Mouse (Mus musculus): Measurements from ENCODE around the gene Ptpn18. TPM values are rescaled to one million over a fixed set of nuclear protein-coding genes. Genes with fewer than 3 reads are reported as not detected.
"Not testable (repeated sequence)": the region's sequence is repeated elsewhere in the genome, so short reads cannot be mapped to it uniquely, and the experiment has no call there.

Gene Ptpn18
- polyA plus RNA-seq, 1 experiment from 2014 or later: 2.9 TPM

DNA sequence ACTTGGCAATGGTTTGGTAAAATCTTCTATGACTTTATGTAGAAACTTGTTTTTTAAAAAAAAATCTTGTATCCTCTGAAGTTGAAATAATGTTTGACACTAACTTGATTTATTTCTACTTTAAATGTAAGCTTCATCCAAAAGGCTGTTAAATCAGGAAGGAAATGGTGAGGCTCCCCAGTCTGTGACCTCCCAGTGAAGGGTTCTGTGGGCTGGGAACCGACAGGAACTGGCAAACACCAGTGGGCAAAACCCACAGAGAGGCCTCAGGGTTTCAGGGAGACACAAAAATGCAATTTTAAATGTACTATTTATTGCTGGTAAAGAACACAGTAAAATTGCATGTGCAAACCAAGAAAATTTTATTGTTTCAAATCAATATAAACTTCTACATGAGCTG is 58.2 kb downstream of the Ptpn18 start:
- ATAC-seq; H3K36me3 ChIP-seq (ENCODE audit: control insufficient read depth, insufficient read depth, low read length); H3K27ac ChIP-seq (ENCODE audit: low read length); H3K9me3 ChIP-seq (replicated peaks; ENCODE audit: control insufficient read depth, low read length, poor library complexity, severe bottlenecking); H3K4me2 ChIP-seq (ENCODE audit: low read length); H3K4me1 ChIP-seq (ENCODE audit: control insufficient read depth, insufficient read depth, low read length); H3K9ac ChIP-seq (ENCODE audit: low read depth, low read length); H3K27me3 ChIP-seq (ENCODE audit: control insufficient read depth, insufficient read depth, low read depth, low read length); H3K4me3 ChIP-seq (ENCODE audit: low read depth, low read length): not testable (repeated sequence)
- WGBS: 74% methylated on average over 1 of the region's 1 CpGs

DNA sequence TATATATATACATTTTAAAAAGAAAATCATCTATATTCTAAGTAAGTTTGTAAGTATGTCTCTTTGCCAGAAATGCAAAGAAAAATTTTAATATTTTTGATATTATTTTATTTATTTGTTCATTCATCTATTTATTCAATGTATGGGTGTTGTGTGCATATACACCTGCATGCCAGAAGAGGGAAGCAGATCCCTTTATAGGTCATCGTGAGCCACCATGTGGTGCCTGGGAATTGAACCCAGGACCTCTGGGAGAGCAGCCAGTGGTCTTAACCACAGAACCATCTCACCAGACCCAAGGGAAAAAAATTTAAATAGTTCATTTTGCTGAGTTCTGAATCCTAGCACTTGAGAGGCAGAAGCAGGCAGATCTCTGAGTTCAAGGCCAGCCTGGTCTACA is 58.7 kb downstream of the Ptpn18 start:
- 77% methylated on average over 1 of the region's 1 CpGs for WGBS

DNA sequence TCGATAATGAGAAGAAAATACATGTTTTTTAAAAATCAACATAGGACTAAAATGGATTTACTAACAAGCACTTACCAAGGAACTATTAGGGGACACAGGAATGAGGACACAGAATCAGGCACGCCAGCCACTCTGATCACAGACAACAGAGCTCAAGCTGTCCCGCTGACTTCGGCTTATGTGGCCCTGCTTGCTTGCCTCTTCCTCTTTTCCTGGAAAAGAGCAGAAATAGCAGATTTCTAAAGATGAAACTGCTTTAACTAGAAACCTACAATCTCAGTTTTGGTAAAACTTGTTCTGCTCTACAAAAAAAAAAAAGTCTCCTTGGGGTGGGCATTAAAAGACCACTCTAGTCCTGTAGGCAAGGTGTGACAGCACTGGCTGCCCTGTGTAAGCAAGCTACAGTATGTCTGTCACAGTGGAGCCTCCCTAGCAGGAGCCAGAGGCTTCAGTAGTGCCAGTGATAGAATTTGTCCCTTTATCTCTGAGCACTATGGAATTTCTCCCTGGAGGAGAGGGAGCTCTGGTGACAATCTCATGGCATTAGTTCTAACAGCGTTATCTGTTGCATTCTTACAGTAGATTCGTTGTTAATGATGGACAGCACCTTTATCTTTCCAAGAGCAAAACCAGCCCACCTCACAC is 62.8 kb downstream of the Ptpn18 start:
- 82% methylated on average over 6 of the region's 6 CpGs for WGBS
- no peak for ATAC-seq

More for the DNA sequence above, 58.7 kb downstream of the Ptpn18 start:
- H3K4me1 ChIP-seq (ENCODE audit: control insufficient read depth, insufficient read depth, low read length): no peaks in the 10 kb centered on the region
- no peak overlapping the region for H3K9ac ChIP-seq (ENCODE audit: low read depth, low read length)
- H3K9me3 ChIP-seq (replicated peaks; ENCODE audit: control insufficient read depth, low read length, poor library complexity, severe bottlenecking): no peaks in the 10 kb centered on the region
- no peaks in the 10 kb centered on the region for H3K36me3 ChIP-seq (ENCODE audit: control insufficient read depth, insufficient read depth, low read length)
- no peaks in the 10 kb centered on the region for H3K27me3 ChIP-seq (ENCODE audit: control insufficient read depth, insufficient read depth, low read depth, low read length)
- no peak overlapping the region for H3K4me3 ChIP-seq (ENCODE audit: low read depth, low read length)
- no peak overlapping the region for H3K4me2 ChIP-seq (ENCODE audit: low read length)
- no peak for ATAC-seq
- H3K27ac ChIP-seq (ENCODE audit: low read length): no peak overlapping the region

DNA sequence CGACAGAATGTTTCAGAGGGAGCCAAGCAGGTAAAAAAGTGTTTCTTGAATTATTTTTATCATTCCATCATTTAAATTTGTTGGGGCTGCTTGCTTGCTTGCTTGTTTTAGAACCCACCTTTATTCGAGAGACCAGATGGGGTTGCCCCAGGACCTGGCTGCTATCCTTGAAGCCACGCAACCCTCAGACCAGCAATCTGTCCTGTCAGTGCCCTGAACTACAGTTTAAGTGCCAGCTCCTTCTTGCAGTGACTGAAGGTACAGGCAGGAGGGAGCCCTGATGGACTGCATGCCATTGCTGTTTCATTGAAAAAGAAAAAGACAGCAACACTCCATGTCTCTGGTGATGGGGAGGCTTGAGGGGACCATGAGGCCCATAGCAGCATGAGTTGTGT is 63.3 kb downstream of the Ptpn18 start:
- no peaks in the 10 kb centered on the region for H3K36me3 ChIP-seq (ENCODE audit: control insufficient read depth, insufficient read depth, low read length)
- H3K9ac ChIP-seq (ENCODE audit: low read depth, low read length): no peak overlapping the region
- no peak for ATAC-seq
- H3K27me3 ChIP-seq (ENCODE audit: control insufficient read depth, insufficient read depth, low read depth, low read length): no peaks in the 10 kb centered on the region
- no peaks in the 10 kb centered on the region for H3K9me3 ChIP-seq (replicated peaks; ENCODE audit: control insufficient read depth, low read length, poor library complexity, severe bottlenecking)
- H3K4me3 ChIP-seq (ENCODE audit: low read depth, low read length): no peak overlapping the region
- no peaks in the 10 kb centered on the region for H3K4me1 ChIP-seq (ENCODE audit: control insufficient read depth, insufficient read depth, low read length)
- H3K4me2 ChIP-seq (ENCODE audit: low read length): no peak overlapping the region
- WGBS: 91% methylated on average over 3 of the region's 3 CpGs
- no peak overlapping the region for H3K27ac ChIP-seq (ENCODE audit: low read length)

More for the DNA sequence above, 62.8 kb downstream of the Ptpn18 start:
- no peak overlapping the region for H3K27ac ChIP-seq (ENCODE audit: low read length)
- H3K4me1 ChIP-seq (ENCODE audit: control insufficient read depth, insufficient read depth, low read length): no peaks in the 10 kb centered on the region
- H3K36me3 ChIP-seq (ENCODE audit: control insufficient read depth, insufficient read depth, low read length): no peaks in the 10 kb centered on the region
- no peak overlapping the region for H3K4me2 ChIP-seq (ENCODE audit: low read length)
- H3K9me3 ChIP-seq (replicated peaks; ENCODE audit: control insufficient read depth, low read length, poor library complexity, severe bottlenecking): no peaks in the 10 kb centered on the region
- no peak overlapping the region for H3K4me3 ChIP-seq (ENCODE audit: low read depth, low read length)
- H3K9ac ChIP-seq (ENCODE audit: low read depth, low read length): no peak overlapping the region
- no peaks in the 10 kb centered on the region for H3K27me3 ChIP-seq (ENCODE audit: control insufficient read depth, insufficient read depth, low read depth, low read length)

DNA sequence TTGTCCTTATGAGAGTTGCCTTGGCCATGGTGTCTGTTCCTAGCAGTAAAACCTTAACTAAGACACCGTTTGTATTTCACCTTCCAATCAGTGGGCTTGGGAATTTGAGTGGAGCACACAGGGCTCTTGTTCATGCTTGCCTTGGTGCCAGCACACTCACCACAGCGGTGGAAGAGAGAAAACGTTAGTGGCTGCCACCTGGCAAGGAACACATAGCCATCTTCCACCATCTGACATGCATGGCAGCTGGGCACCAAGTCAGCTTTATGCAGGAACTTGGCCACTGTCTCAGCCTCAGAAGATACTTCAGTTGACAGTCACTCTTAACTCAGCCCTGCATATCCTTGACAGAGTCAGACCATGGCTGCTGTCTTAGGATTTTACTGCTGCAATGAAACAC is 64.1 kb downstream of the Ptpn18 start:
- H3K4me2 ChIP-seq (ENCODE audit: low read length): no peak overlapping the region
- 80% methylated on average over 3 of the region's 3 CpGs for WGBS
- no peaks in the 10 kb centered on the region for H3K9me3 ChIP-seq (replicated peaks; ENCODE audit: control insufficient read depth, low read length, poor library complexity, severe bottlenecking)
- no peak for ATAC-seq
- no peaks in the 10 kb centered on the region for H3K27me3 ChIP-seq (ENCODE audit: control insufficient read depth, insufficient read depth, low read depth, low read length)
- H3K27ac ChIP-seq (ENCODE audit: low read length): no peak overlapping the region
- no peak overlapping the region for H3K9ac ChIP-seq (ENCODE audit: low read depth, low read length)
- H3K4me3 ChIP-seq (ENCODE audit: low read depth, low read length): no peak overlapping the region
- H3K36me3 ChIP-seq (ENCODE audit: control insufficient read depth, insufficient read depth, low read length): no peaks in the 10 kb centered on the region
- no peaks in the 10 kb centered on the region for H3K4me1 ChIP-seq (ENCODE audit: control insufficient read depth, insufficient read depth, low read length)

Small RNA genes lying within 50 kb of the gene (microRNA-seq; reads per million reads assigned to microRNA genes)
- 0.69 reads per million for gene Mir5103

Other genes with a start within 250 kb of the Ptpn18 start
- gene Ccdc115, start 20.1 kb upstream of the Ptpn18 start, polyA plus RNA-seq (2015; fragmentation: Nextera tagmentation; extraction: Ambion mirVana): 65.2 and 66.8 TPM in 2 replicates
- gene Imp4, start 19.9 kb upstream of the Ptpn18 start, polyA plus RNA-seq (2015; fragmentation: Nextera tagmentation; extraction: Ambion mirVana): 49.3 and 52.2 TPM in 2 replicates
- not detected in 2 replicates for gene Prss39, start 38.6 kb downstream of the Ptpn18 start, polyA plus RNA-seq (2015; fragmentation: Nextera tagmentation; extraction: Ambion mirVana)
- gene Cfc1, start 75.9 kb downstream of the Ptpn18 start, polyA plus RNA-seq (2015; fragmentation: Nextera tagmentation; extraction: Ambion mirVana): 0.60 TPM in 1 of 2 replicates, not detected in the other
- 0.25 TPM in 1 of 2 replicates, not detected in the other for gene Prss40, start 101.2 kb downstream of the Ptpn18 start, polyA plus RNA-seq (2015; fragmentation: Nextera tagmentation; extraction: Ambion mirVana)
- gene Amer3, start 119.9 kb downstream of the Ptpn18 start, polyA plus RNA-seq (2015; fragmentation: Nextera tagmentation; extraction: Ambion mirVana): 36.9 and 38.1 TPM in 2 replicates

All from midbrain, embryonic 16.5 days (tissue).